Mouse (Mus musculus): Measurements from ENCODE around the gene Egfr. TPM values are rescaled to one million over a fixed set of nuclear protein-coding genes. Genes with fewer than 3 reads are reported as not detected.

Egfr gene
- 2.4 and 2.5 TPM in 2 replicates for polyA plus RNA-seq (2014; fragmentation: Nextera tagmentation; extraction: Ambion mirVana)

DNA sequence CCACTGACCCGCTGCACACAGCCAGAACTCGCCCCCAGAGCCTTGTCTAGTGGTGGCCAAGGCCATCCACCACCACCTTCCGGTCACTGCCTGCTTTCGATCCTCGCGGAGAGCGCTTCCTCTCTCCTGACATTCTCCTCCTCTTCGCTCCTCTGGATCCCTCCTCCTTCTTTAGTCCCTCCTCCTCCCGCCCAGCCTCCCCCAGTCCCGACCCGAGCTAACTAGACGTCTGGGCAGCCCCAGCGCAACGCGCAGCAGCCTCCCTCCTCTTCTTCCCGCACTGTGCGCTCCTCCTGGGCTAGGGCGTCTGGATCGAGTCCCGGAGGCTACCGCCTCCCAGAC lies at the start of gene Egfr:
Gene Egfr, plus strand, starts transcription at position 197 of the 342 bp plus-strand sequence.
- H3K4me3 ChIP-seq (ENCODE audit: control insufficient read depth in 1 of 2, insufficient read depth in 1 of 2, low read depth in 1 of 2, low read length in 2 of 2), result peak within 1 kb of the TSS; percentile 54 to 71
- no peaks in the 10 kb centered on the region for H3K36me3 ChIP-seq (ENCODE audit: control insufficient read depth, insufficient read depth, low read length)
- H3K9me3 ChIP-seq (ENCODE audit: control insufficient read depth, low read length), result no peaks in the 10 kb centered on the region
- H3K9ac ChIP-seq (ENCODE audit: low read length), result peak within 1 kb of the TSS; percentile 67
- H3K27ac ChIP-seq (replicated peaks in 1 of 2; ENCODE audit: control insufficient read depth in 1 of 2, insufficient read depth in 1 of 2, low read depth in 2 of 2, low read length in 2 of 2), result no peak within 1 kb of the TSS
- peak; percentile 80 for ATAC-seq (ENCODE audit: insufficient number of reproducible peaks, insufficient read depth, low FRiP score, low read depth)
- under 1% methylated on average over 21 of the region's 21 CpGs for WGBS
- H3K4me2 ChIP-seq (ENCODE audit: low read length), result peak within 1 kb of the TSS; percentile 96
- peaks cover 3 to 4% of the 10 kb centered on the region in 2 experiments; a peak in 2 of 4 replicates for H3K4me1 ChIP-seq (ENCODE audit: control insufficient read depth in 2 of 2, insufficient read depth in 2 of 2, low read length in 2 of 2)
- H3K27me3 ChIP-seq (ENCODE audit: control insufficient read depth, insufficient read depth, low read length), result peaks cover 46% of the 10 kb centered on the region

DNA sequence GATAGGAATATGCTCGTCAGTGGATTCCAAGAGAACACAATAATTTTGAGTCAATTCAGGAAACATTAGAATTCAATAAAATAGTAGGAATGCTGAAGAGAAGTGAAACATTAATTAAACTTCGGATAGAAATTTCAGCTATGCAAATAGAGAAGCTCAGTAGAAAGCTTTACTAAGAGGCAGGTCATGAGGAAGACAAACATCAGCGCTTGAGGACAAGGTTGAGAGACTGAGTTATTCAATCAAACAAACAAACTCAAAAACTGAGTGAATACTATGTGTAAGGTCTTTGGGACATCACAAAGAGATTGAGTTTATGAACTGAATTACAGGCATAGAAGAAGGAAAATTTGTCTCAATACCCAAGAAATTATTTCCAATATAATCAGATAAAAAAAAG lies 48.8 kb upstream of the Egfr start:
- Histone ChIP-seq H3K27me3 (ENCODE audit: control insufficient read depth, insufficient read depth, low read length) (no peaks in the 10 kb centered on the region), H3K36me3 (ENCODE audit: control insufficient read depth, insufficient read depth, low read length) (no peaks in the 10 kb centered on the region), H3K9ac (ENCODE audit: low read length) (no peak overlapping the region), H3K4me1 (ENCODE audit: control insufficient read depth in 2 of 2, insufficient read depth in 2 of 2, low read length in 2 of 2) (no peaks in the 10 kb centered on the region), H3K27ac (replicated peaks in 1 of 2; ENCODE audit: control insufficient read depth in 1 of 2, insufficient read depth in 1 of 2, low read depth in 2 of 2, low read length in 2 of 2) (no peak overlapping the region), H3K4me2 (ENCODE audit: low read length) (no peak overlapping the region), H3K9me3 (ENCODE audit: control insufficient read depth, low read length) (no peaks in the 10 kb centered on the region), H3K4me3 (ENCODE audit: control insufficient read depth in 1 of 2, insufficient read depth in 1 of 2, low read depth in 1 of 2, low read length in 2 of 2) (no peak overlapping the region)
- no peak for ATAC-seq (ENCODE audit: insufficient number of reproducible peaks, insufficient read depth, low FRiP score, low read depth)
- WGBS, result 80% methylated on average over 3 of the region's 3 CpGs

DNA sequence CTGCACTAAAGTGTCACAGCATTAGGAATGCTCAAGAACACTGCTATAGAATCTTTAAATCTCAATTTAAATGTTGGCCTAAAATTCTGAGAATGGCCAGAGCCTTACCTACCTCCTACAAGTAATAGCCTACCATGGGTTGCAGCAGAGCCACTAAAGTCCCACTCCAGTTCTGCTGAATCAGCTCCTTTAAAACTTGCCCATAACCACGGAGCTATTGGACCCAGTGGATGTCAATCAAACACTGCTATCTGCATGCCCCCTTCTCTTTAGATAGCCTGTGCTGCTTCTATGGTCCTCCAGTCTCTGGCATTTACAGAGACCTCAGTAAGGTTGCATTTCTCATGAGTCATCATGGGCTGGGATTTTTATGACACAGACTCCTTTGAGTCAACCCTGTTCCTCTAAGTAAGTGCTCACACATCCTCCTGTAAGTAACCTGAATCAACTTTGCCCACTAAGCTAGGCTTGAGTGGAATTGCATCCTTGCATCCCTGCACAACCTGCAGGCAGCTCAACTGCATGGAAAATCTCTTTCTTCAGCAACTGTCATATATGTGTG lies 16.8 kb upstream of the Egfr start:
- Histone ChIP-seq H3K36me3 (ENCODE audit: control insufficient read depth, insufficient read depth, low read length) (no peaks in the 10 kb centered on the region), H3K4me3 (ENCODE audit: control insufficient read depth in 1 of 2, insufficient read depth in 1 of 2, low read depth in 1 of 2, low read length in 2 of 2) (no peak overlapping the region), H3K4me1 (ENCODE audit: control insufficient read depth in 2 of 2, insufficient read depth in 2 of 2, low read length in 2 of 2) (no peaks in the 10 kb centered on the region), H3K27ac (replicated peaks in 1 of 2; ENCODE audit: control insufficient read depth in 1 of 2, insufficient read depth in 1 of 2, low read depth in 2 of 2, low read length in 2 of 2) (no peak overlapping the region), H3K9ac (ENCODE audit: low read length) (no peak overlapping the region), H3K9me3 (ENCODE audit: control insufficient read depth, low read length) (no peaks in the 10 kb centered on the region), H3K4me2 (ENCODE audit: low read length) (no peak overlapping the region), H3K27me3 (ENCODE audit: control insufficient read depth, insufficient read depth, low read length) (no peaks in the 10 kb centered on the region)
- no peak for ATAC-seq (ENCODE audit: insufficient number of reproducible peaks, insufficient read depth, low FRiP score, low read depth)
- WGBS, result 29% methylated on average over 1 of the region's 1 CpGs

DNA sequence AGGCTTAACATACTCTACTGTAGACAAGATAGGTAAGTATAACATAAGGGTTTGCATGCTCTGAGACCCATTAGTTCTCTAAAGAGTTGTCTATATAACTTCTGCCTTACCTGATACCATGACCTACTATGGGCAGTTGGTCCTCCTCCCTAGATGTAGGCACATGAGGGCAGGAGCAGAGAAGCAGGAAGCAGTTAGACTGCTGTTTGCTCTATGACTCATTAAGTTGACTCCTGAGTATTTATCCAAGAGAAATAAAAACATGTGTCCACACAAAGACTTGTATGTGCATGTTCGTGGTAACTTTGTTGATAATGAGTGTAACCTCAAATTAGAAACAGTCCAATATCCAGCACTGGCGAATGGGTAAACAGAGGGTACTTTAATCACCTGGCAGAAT lies 14.7 kb upstream of the Egfr start:
- Histone ChIP-seq H3K36me3 (ENCODE audit: control insufficient read depth, insufficient read depth, low read length) (no peaks in the 10 kb centered on the region), H3K4me2 (ENCODE audit: low read length) (no peak overlapping the region), H3K4me1 (ENCODE audit: control insufficient read depth in 2 of 2, insufficient read depth in 2 of 2, low read length in 2 of 2) (no peaks in the 10 kb centered on the region), H3K27me3 (ENCODE audit: control insufficient read depth, insufficient read depth, low read length) (no peaks in the 10 kb centered on the region), H3K4me3 (ENCODE audit: control insufficient read depth in 1 of 2, insufficient read depth in 1 of 2, low read depth in 1 of 2, low read length in 2 of 2) (no peak overlapping the region), H3K9ac (ENCODE audit: low read length) (no peak overlapping the region), H3K9me3 (ENCODE audit: control insufficient read depth, low read length) (no peaks in the 10 kb centered on the region), H3K27ac (replicated peaks in 1 of 2; ENCODE audit: control insufficient read depth in 1 of 2, insufficient read depth in 1 of 2, low read depth in 2 of 2, low read length in 2 of 2) (no peak overlapping the region)
- no peak for ATAC-seq (ENCODE audit: insufficient number of reproducible peaks, insufficient read depth, low FRiP score, low read depth)
- WGBS, result 56% methylated on average over 2 of the region's 2 CpGs

DNA sequence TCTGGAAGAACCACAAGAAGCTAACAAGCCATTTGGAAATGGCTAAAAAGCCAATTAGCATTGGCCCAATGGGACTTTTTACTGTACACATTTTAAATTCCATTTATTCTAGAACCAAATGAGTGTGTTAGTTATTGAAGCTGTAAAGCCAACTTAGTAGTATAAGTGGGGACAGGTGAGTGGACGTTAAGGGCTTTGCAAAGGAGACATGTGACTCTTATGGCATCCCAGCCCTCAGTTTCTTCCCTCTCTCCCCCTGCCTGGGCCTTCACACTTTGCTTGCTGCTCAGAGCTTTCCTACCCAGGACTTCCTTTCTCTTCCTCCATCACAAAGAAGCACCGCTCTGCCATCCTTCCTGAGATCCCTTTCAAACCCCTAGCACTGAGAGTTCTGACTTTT lies 13.3 kb upstream of the Egfr start:
- Histone ChIP-seq H3K9ac (ENCODE audit: low read length) (no peak overlapping the region), H3K4me3 (ENCODE audit: control insufficient read depth in 1 of 2, insufficient read depth in 1 of 2, low read depth in 1 of 2, low read length in 2 of 2) (no peak overlapping the region), H3K9me3 (ENCODE audit: control insufficient read depth, low read length) (no peaks in the 10 kb centered on the region), H3K4me2 (ENCODE audit: low read length) (no peak overlapping the region), H3K27ac (replicated peaks in 1 of 2; ENCODE audit: control insufficient read depth in 1 of 2, insufficient read depth in 1 of 2, low read depth in 2 of 2, low read length in 2 of 2) (no peak overlapping the region), H3K36me3 (ENCODE audit: control insufficient read depth, insufficient read depth, low read length) (no peaks in the 10 kb centered on the region), H3K27me3 (ENCODE audit: control insufficient read depth, insufficient read depth, low read length) (no peaks in the 10 kb centered on the region), H3K4me1 (ENCODE audit: control insufficient read depth in 2 of 2, insufficient read depth in 2 of 2, low read length in 2 of 2) (no peaks in the 10 kb centered on the region)
- no peak for ATAC-seq (ENCODE audit: insufficient number of reproducible peaks, insufficient read depth, low FRiP score, low read depth)
- WGBS, result 50% methylated on average over 2 of the region's 2 CpGs

DNA sequence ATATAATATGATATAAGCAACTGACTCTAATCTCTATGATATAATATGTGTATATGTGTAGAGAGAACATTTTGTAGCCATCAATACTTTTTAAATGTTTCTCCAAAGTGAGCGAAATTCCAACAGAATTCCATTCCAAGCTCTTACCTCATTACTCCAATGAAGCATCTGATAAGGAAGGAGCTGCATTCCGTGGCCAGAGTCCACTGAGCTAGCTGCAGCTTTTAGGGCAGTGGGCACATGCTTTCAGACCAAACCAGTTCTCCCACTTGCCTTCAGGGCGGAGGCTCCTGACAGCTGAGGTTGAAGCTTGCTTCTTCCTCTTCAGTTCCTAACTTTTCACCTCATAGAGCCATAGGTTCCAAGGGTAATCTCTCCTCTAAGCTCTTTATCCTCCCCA lies 12.8 kb upstream of the Egfr start:
- H3K9ac ChIP-seq (ENCODE audit: low read length), result no peak overlapping the region
- no peak overlapping the region for H3K4me2 ChIP-seq (ENCODE audit: low read length)
- H3K27ac ChIP-seq (replicated peaks in 1 of 2; ENCODE audit: control insufficient read depth in 1 of 2, insufficient read depth in 1 of 2, low read depth in 2 of 2, low read length in 2 of 2), result no peak overlapping the region
- no peaks in the 10 kb centered on the region for H3K4me1 ChIP-seq (ENCODE audit: control insufficient read depth in 2 of 2, insufficient read depth in 2 of 2, low read length in 2 of 2)
- H3K4me3 ChIP-seq (ENCODE audit: control insufficient read depth in 1 of 2, insufficient read depth in 1 of 2, low read depth in 1 of 2, low read length in 2 of 2), result no peak overlapping the region
- no peaks in the 10 kb centered on the region for H3K27me3 ChIP-seq (ENCODE audit: control insufficient read depth, insufficient read depth, low read length)
- H3K9me3 ChIP-seq (ENCODE audit: control insufficient read depth, low read length), result no peaks in the 10 kb centered on the region
- ATAC-seq (ENCODE audit: insufficient number of reproducible peaks, insufficient read depth, low FRiP score, low read depth), result no peak
- WGBS, result 47% methylated on average over 3 of the region's 3 CpGs
- H3K36me3 ChIP-seq (ENCODE audit: control insufficient read depth, insufficient read depth, low read length), result no peaks in the 10 kb centered on the region

DNA sequence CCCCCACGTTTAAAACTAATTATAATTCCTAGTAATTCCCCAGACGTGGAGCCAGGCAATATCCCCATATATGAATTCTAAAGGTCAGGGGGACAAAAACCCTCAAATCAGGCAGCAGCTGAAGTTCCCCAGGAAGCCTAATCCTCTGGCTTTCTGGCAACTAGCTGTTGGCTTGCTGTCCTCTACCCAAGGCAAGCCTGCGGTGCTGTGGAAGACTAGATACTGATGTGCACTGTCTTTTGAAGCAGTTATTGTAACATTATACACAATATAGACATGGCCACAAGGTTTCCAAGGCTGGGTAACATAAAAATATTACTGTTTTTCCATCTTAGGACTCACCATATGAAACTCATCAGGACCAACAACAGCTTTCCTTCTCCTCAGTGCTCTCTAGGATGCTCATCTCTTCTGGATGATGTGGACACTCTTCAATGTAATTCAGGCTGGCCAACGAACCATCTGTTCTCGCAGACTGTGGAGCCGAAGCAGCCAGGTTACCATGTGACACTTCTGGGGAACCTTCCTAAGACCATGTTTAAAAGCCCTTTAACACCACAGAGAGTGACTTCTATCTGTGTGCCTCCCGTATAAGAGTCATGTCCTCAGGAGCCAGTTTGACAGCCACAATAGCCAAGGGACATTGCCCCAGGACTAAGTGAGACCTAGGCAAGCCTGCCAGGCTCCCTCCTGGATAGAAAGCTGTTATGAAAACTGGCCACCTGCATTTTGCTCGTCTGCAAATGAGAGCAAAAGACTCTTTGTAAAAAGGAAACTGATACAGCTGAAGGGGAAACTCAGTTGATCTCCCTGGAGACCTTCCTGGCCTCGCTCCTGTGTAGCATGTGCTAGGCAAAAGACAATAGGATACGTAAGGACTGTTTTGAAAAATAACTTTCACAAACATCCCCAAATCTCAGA lies 11.1 kb upstream of the Egfr start:
- WGBS, result 69% methylated on average over 10 of the region's 10 CpGs
- H3K4me2 ChIP-seq (ENCODE audit: low read length), result no peak overlapping the region

More for the DNA sequence above, 11.1 kb upstream of the Egfr start:
- ATAC-seq (ENCODE audit: insufficient number of reproducible peaks, insufficient read depth, low FRiP score, low read depth), result no peak
- Histone ChIP-seq H3K4me1 (ENCODE audit: control insufficient read depth in 2 of 2, insufficient read depth in 2 of 2, low read length in 2 of 2) (no peaks in the 10 kb centered on the region), H3K27ac (replicated peaks in 1 of 2; ENCODE audit: control insufficient read depth in 1 of 2, insufficient read depth in 1 of 2, low read depth in 2 of 2, low read length in 2 of 2) (no peak overlapping the region), H3K36me3 (ENCODE audit: control insufficient read depth, insufficient read depth, low read length) (no peaks in the 10 kb centered on the region), H3K9me3 (ENCODE audit: control insufficient read depth, low read length) (no peaks in the 10 kb centered on the region), H3K9ac (ENCODE audit: low read length) (no peak overlapping the region), H3K27me3 (ENCODE audit: control insufficient read depth, insufficient read depth, low read length) (no peaks in the 10 kb centered on the region), H3K4me3 (ENCODE audit: control insufficient read depth in 1 of 2, insufficient read depth in 1 of 2, low read depth in 1 of 2, low read length in 2 of 2) (no peak overlapping the region)
